Mouse (Mus musculus) lung, embryonic 16.5 days (tissue): ENCODE results near the gene Rasgef1a. TPM values are rescaled to one million over a fixed set of nuclear protein-coding genes. Genes with fewer than 3 reads are reported as not detected.

ENCODE experiments used
- ATAC-seq: fragments of 200-750 bp; cut with Nextera tagmentation; 2 replicates; pipeline ENCODE4 v1.8.0; 2017; ENCODE audit warnings: low read depth, mild to moderate bottlenecking, moderate library complexity
- H3K27ac ChIP-seq: fragments of 300-500 bp; sonication (generic); 2 replicates; pipeline ENCODE4 v1.5.1; 2014; ENCODE audit warnings: mild to moderate bottlenecking, control low read depth, low read length
- H3K27me3 ChIP-seq: fragments of 300-500 bp; sonication (generic); 2 replicates; pipeline ENCODE4 v1.6.1; 2014; ENCODE audit warnings: low read depth, low read length, mixed read lengths; ENCODE audit not compliant: control insufficient read depth, insufficient read depth
- H3K36me3 ChIP-seq: fragments of 300-500 bp; sonication (generic); 2 replicates; pipeline ENCODE4 v1.6.1; 2014; ENCODE audit warnings: low read length; ENCODE audit not compliant: control insufficient read depth, insufficient read depth
- H3K4me1 ChIP-seq: fragments of 300-500 bp; sonication (generic); replicated peaks from 2 replicates; pipeline ENCODE4 v1.6.1; 2014; ENCODE audit warnings: low read length, mixed read lengths; ENCODE audit not compliant: control insufficient read depth, insufficient read depth
- H3K4me2 ChIP-seq: fragments of 300-500 bp; sonication (generic); 2 replicates; pipeline ENCODE4 v1.6.1; 2014; ENCODE audit warnings: low read depth, low read length, control low read depth
- H3K4me3 ChIP-seq: fragments of 300-500 bp; sonication (generic); 2 replicates; pipeline ENCODE4 v1.5.1; 2014; ENCODE audit warnings: mild to moderate bottlenecking, low read length, control low read depth
- H3K9ac ChIP-seq: fragments of 300-500 bp; sonication (generic); 2 replicates; pipeline ENCODE4 v1.6.1; 2014; ENCODE audit warnings: low read length, control low read depth
- H3K9me3 ChIP-seq: fragments of 300-500 bp; sonication (generic); 2 replicates; pipeline ENCODE4 v1.6.1; 2016; ENCODE audit warnings: low read length; ENCODE audit not compliant: control insufficient read depth
- WGBS: fragments of 180-500 bp; shearing (Covaris S2); extraction: QIAGEN DNeasy Blood & Tissue Kit; methylation state at CpG from one replicate; pipeline ENCODE4 v1.1.7; 2014; 5-methylcytosine and 5-hydroxymethylcytosine counted together
- polyA plus RNA-seq: library from polyadenylated mRNA; unstranded; fragments of >200 nt; fragmentation: Nextera tagmentation; extraction: Ambion mirVana; gene quantifications from 2 replicates; pipeline ENCODE4 v1.2.1, GENCODE M21; 2015

The Rasgef1a gene
- polyA plus RNA-seq, 1 experiment from 2014 or later, result 6.1 TPM

GRCm38 (mm10) chr6:118076256-118076655 lies 65.0 kb downstream of the Rasgef1a start:
- H3K27me3 ChIP-seq, result no peaks in the 10 kb centered on the region
- H3K9me3 ChIP-seq, result no peaks in the 10 kb centered on the region
- no peak overlapping the region for H3K4me2 ChIP-seq
- H3K4me1 ChIP-seq, result peaks cover 10% of the 10 kb centered on the region; the same call in 1 of the 2 replicates
- WGBS, result 69% methylated on average over 3 of the region's 3 CpGs
- H3K4me3 ChIP-seq, result no peak overlapping the region
- no peaks in the 10 kb centered on the region for H3K36me3 ChIP-seq
- H3K9ac ChIP-seq, result no peak overlapping the region
- no peak overlapping the region for H3K27ac ChIP-seq
- ATAC-seq, result no peak

GRCm38 (mm10) chr6:118076748-118077147 lies 65.5 kb downstream of the Rasgef1a start:
- no peak for ATAC-seq
- no peak overlapping the region for H3K4me3 ChIP-seq

GRCm38 (mm10) chr6:118077421-118077820 lies 66.2 kb downstream of the Rasgef1a start:
- Histone ChIP-seq H3K4me3 (no peak overlapping the region), H3K27ac (no peak overlapping the region), H3K9ac (no peak overlapping the region), H3K4me1 (peaks cover 10% of the 10 kb centered on the region; the same call in 1 of the 2 replicates), H3K4me2 (no peak overlapping the region), H3K27me3 (no peaks in the 10 kb centered on the region), H3K36me3 (no peaks in the 10 kb centered on the region), H3K9me3 (no peaks in the 10 kb centered on the region)
- 49% methylated on average over 7 of the region's 7 CpGs for WGBS
- no peak for ATAC-seq

More at GRCm38 (mm10) chr6:118076748-118077147, 65.5 kb downstream of the Rasgef1a start:
- no peaks in the 10 kb centered on the region for H3K27me3 ChIP-seq
- H3K9me3 ChIP-seq, result no peaks in the 10 kb centered on the region
- H3K36me3 ChIP-seq, result no peaks in the 10 kb centered on the region
- no peak overlapping the region for H3K27ac ChIP-seq
- H3K4me2 ChIP-seq, result no peak overlapping the region
- peaks cover 10% of the 10 kb centered on the region; the same call in 1 of the 2 replicates for H3K4me1 ChIP-seq
- WGBS, result 82% methylated on average over 8 of the region's 8 CpGs
- H3K9ac ChIP-seq, result no peak overlapping the region

- no peaks in the 10 kb centered on the region for H3K9me3 ChIP-seq
- WGBS, result 55% methylated on average over 10 of the region's 10 CpGs
- H3K9ac ChIP-seq, result no peak overlapping the region
- no peaks in the 10 kb centered on the region for H3K36me3 ChIP-seq
- H3K4me3 ChIP-seq, result no peak overlapping the region
- ATAC-seq, result no peak
- H3K27ac ChIP-seq, result no peak overlapping the region
- no peaks in the 10 kb centered on the region for H3K27me3 ChIP-seq
- H3K4me1 ChIP-seq, result peaks cover 10% of the 10 kb centered on the region; the same call in 1 of the 2 replicates
- H3K4me2 ChIP-seq, result no peak overlapping the region
Measured at GRCm38 (mm10) chr6:118078751-118079150, 67.5 kb downstream of the Rasgef1a start.

GRCm38 (mm10) chr6:118079292-118079691 lies 68.1 kb downstream of the Rasgef1a start:
- no peak for ATAC-seq
- Histone ChIP-seq H3K9ac (no peak overlapping the region), H3K9me3 (no peaks in the 10 kb centered on the region), H3K4me3 (no peak overlapping the region), H3K4me1 (peaks cover 6% of the 10 kb centered on the region; the same call in 1 of the 2 replicates), H3K27ac (no peak overlapping the region), H3K36me3 (no peaks in the 10 kb centered on the region), H3K4me2 (no peak overlapping the region), H3K27me3 (no peaks in the 10 kb centered on the region)
- 67% methylated on average over 3 of the region's 3 CpGs for WGBS

GRCm38 (mm10) chr6:118079762-118080465 lies 68.7 kb downstream of the Rasgef1a start:
- whole genome bisulfite sequencing, result 61% methylated on average over 10 of the region's 10 CpGs
- Histone ChIP-seq H3K27ac (no peak overlapping the region), H3K4me3 (no peak overlapping the region), H3K9ac (no peak overlapping the region), H3K9me3 (no peaks in the 10 kb centered on the region), H3K4me1 (peaks cover 4% of the 10 kb centered on the region; the same call in 1 of the 2 replicates), H3K27me3 (no peaks in the 10 kb centered on the region), H3K36me3 (no peaks in the 10 kb centered on the region), H3K4me2 (no peak overlapping the region)
- no peak for ATAC-seq

- Histone ChIP-seq H3K4me3 (no peak overlapping the region), H3K36me3 (no peaks in the 10 kb centered on the region), H3K9ac (no peak overlapping the region), H3K27me3 (no peaks in the 10 kb centered on the region), H3K9me3 (no peaks in the 10 kb centered on the region), H3K27ac (no peak overlapping the region), H3K4me2 (no peak overlapping the region), H3K4me1 (peaks cover 4% of the 10 kb centered on the region; the same call in 1 of the 2 replicates)
- WGBS, result 81% methylated on average over 4 of the region's 4 CpGs
- ATAC-seq, result no peak
Measured at GRCm38 (mm10) chr6:118080711-118081110, 69.5 kb downstream of the Rasgef1a start.

- H3K27ac ChIP-seq, result no peak overlapping the region
- WGBS, result 82% methylated on average over 3 of the region's 3 CpGs
- ATAC-seq, result no peak
Measured at GRCm38 (mm10) chr6:118082384-118082783, 71.1 kb downstream of the Rasgef1a start.

GRCm38 (mm10) chr6:118083608-118084007 lies 72.4 kb downstream of the Rasgef1a start:
- no peaks in the 10 kb centered on the region for H3K9me3 ChIP-seq
- H3K4me1 ChIP-seq, result no peaks in the 10 kb centered on the region
- WGBS, result 61% methylated on average over 6 of the region's 6 CpGs
- ATAC-seq, result 0 out of 2 replicates have a peak, but pooled peaks have one; percentile 29
- H3K27me3 ChIP-seq, result no peaks in the 10 kb centered on the region
- H3K27ac ChIP-seq, result no peak overlapping the region
- H3K4me3 ChIP-seq, result no peak overlapping the region
- H3K9ac ChIP-seq, result no peak overlapping the region
- no peaks in the 10 kb centered on the region for H3K36me3 ChIP-seq
- H3K4me2 ChIP-seq, result no peak overlapping the region

More at GRCm38 (mm10) chr6:118082384-118082783, 71.1 kb downstream of the Rasgef1a start:
- no peaks in the 10 kb centered on the region for H3K4me1 ChIP-seq
- no peaks in the 10 kb centered on the region for H3K36me3 ChIP-seq
- H3K9ac ChIP-seq, result no peak overlapping the region
- no peak overlapping the region for H3K4me3 ChIP-seq
- H3K4me2 ChIP-seq, result no peak overlapping the region
- no peaks in the 10 kb centered on the region for H3K27me3 ChIP-seq
- no peaks in the 10 kb centered on the region for H3K9me3 ChIP-seq
